Mouse (Mus musculus) forebrain, embryonic 16.5 days (tissue): ENCODE data around the gene Cdhr5. TPM values are rescaled to one million over a fixed set of nuclear protein-coding genes. Genes with fewer than 3 reads are reported as not detected.

Experiments used
- ATAC-seq: fragments of 200-750 bp; cut with Nextera tagmentation; 2 replicates; pipeline ENCODE4 v1.8.0; 2017; ENCODE audit warnings: mild to moderate bottlenecking, moderate library complexity
- H3K27ac ChIP-seq: fragments of 300-500 bp; sonication (generic); 2 replicates; pipeline ENCODE4 v1.5.1; 2014; ENCODE audit warnings: low read length, control low read depth
- H3K27me3 ChIP-seq: fragments of 300-500 bp; sonication (generic); replicated peaks from 2 replicates; pipeline ENCODE4 v1.6.1; 2014; ENCODE audit warnings: low read length; ENCODE audit not compliant: control insufficient read depth, insufficient read depth
- H3K36me3 ChIP-seq: fragments of 300-500 bp; sonication (generic); 2 replicates; pipeline ENCODE4 v1.6.1; 2014; ENCODE audit not compliant: control insufficient read depth, insufficient read depth
- H3K4me1 ChIP-seq: fragments of 300-500 bp; sonication (generic); replicated peaks from 2 replicates; pipeline ENCODE4 v1.6.1; 2014; ENCODE audit warnings: low read length; ENCODE audit not compliant: control insufficient read depth, insufficient read depth
- H3K4me2 ChIP-seq: fragments of 300-500 bp; sonication (generic); 2 replicates; pipeline ENCODE4 v1.6.1; 2014; ENCODE audit warnings: mild to moderate bottlenecking, low read length, control low read depth
- H3K4me3 ChIP-seq: fragments of 300-500 bp; sonication (generic); replicated peaks from 2 replicates; pipeline ENCODE4 v1.5.1; 2014; ENCODE audit warnings: mild to moderate bottlenecking, low read length, control low read depth
- H3K9ac ChIP-seq: fragments of 300-500 bp; sonication (generic); replicated peaks from 2 replicates; pipeline ENCODE4 v1.6.1; 2014; ENCODE audit warnings: low read depth, low read length, control low read depth
- H3K9me3 ChIP-seq: fragments of 300-500 bp; sonication (generic); 2 replicates; pipeline ENCODE4 v1.6.1; 2016; ENCODE audit warnings: low read length; ENCODE audit not compliant: control insufficient read depth
- WGBS: fragments of 180-500 bp; shearing (Covaris S2); extraction: QIAGEN DNeasy Blood & Tissue Kit; methylation state at CpG from one replicate; pipeline ENCODE4 v1.1.7; 2014; 5-methylcytosine and 5-hydroxymethylcytosine counted together
- microRNA counts: library from miRNA; unstranded; fragments of <30 nt; microRNA quantifications from one replicate; lab custom pipeline; 2016
- microRNA-seq: library from miRNA; unstranded; fragments of <30 nt; microRNA quantifications from one replicate; pipeline ENCODE4, GENCODE M21; 2017
- polyA plus RNA-seq: library from polyadenylated mRNA; unstranded; fragments of >200 nt; fragmentation: Nextera tagmentation; extraction: Ambion mirVana; gene quantifications from 2 replicates; pipeline ENCODE4 v1.2.1, GENCODE M21; 2015

The Cdhr5 gene
- polyA plus RNA-seq, 1 experiment from 2014 or later = not detected

- no peaks in the 10 kb centered on the region for H3K9me3 ChIP-seq
- 94% methylated on average over 1 of the region's 1 CpGs for WGBS
- no peak overlapping the region for H3K27ac ChIP-seq
- no peak overlapping the region for H3K4me3 ChIP-seq
- no peaks in the 10 kb centered on the region for H3K27me3 ChIP-seq
- no peak overlapping the region for H3K4me2 ChIP-seq
- no peaks in the 10 kb centered on the region for H3K36me3 ChIP-seq
- H3K4me1 ChIP-seq = peaks cover 29% of the 10 kb centered on the region
- ATAC-seq = no peak
- no peak overlapping the region for H3K9ac ChIP-seq
Observed at GRCm38 (mm10) chr7:141219558-141220099, 57.0 kb downstream of the Cdhr5 start.

MicroRNAs within 50 kb of the gene (microRNA counts, 519-probe panel; counts per million panel counts)
- 2,639 counts per million, percentile 67 among the panel's probes with 10 or more counts for microRNA mmu-miR-210 (lab: Ali Mortazavi, UCI)

Small RNAs within 50 kb of the gene (microRNA-seq; reads per million reads assigned to microRNA genes)
- gene Mir210 = 279 reads per million, percentile 67 among the genes with 10 or more reads in this experiment

Other genes with a start within 250 kb of the Cdhr5 start
- gene Gm17387, start 247.7 kb downstream of the Cdhr5 start, polyA plus RNA-seq = not detected in 2 replicates
- 45.4 and 53.0 TPM in 2 replicates for gene B4galnt4, start 215.7 kb downstream of the Cdhr5 start, polyA plus RNA-seq
- gene Pkp3, start 198.6 kb downstream of the Cdhr5 start, polyA plus RNA-seq = 0.17 TPM in 1 of 2 replicates, not detected in the other
- gene Sigirr, start 176.2 kb downstream of the Cdhr5 start, polyA plus RNA-seq = 2.1 TPM in 2 replicates
- 0.21 and 0.22 TPM in 2 replicates for gene Ano9, start 159.0 kb downstream of the Cdhr5 start, polyA plus RNA-seq
- gene Ptdss2, start 154.4 kb downstream of the Cdhr5 start, polyA plus RNA-seq = 74.9 and 78.9 TPM in 2 replicates
- 41.0 and 45.7 TPM in 2 replicates for gene Rnh1, start 103.9 kb downstream of the Cdhr5 start, polyA plus RNA-seq
- 105 and 113 TPM in 2 replicates for gene Hras, start 82.8 kb downstream of the Cdhr5 start, polyA plus RNA-seq
- 10.0 and 13.9 TPM in 2 replicates for gene Lrrc56, start 82.6 kb downstream of the Cdhr5 start, polyA plus RNA-seq
- gene Lmntd2, start 62.7 kb downstream of the Cdhr5 start, polyA plus RNA-seq = 0.76 and 1.2 TPM in 2 replicates
- gene Rassf7, start 60.9 kb downstream of the Cdhr5 start, polyA plus RNA-seq = 22.9 and 23.6 TPM in 2 replicates
- 90.2 and 96.1 TPM in 2 replicates for gene Phrf1, start 48.0 kb downstream of the Cdhr5 start, polyA plus RNA-seq
- gene Irf7, start 10.3 kb downstream of the Cdhr5 start, polyA plus RNA-seq = 0.76 and 1.9 TPM in 2 replicates
- 0.55 and 2.0 TPM in 2 replicates for gene Sct, start 2.3 kb upstream of the Cdhr5 start, polyA plus RNA-seq
- 0.47 and 0.52 TPM in 2 replicates for gene Drd4, start 15.2 kb upstream of the Cdhr5 start, polyA plus RNA-seq
- 144 and 164 TPM in 2 replicates for gene Deaf1, start 50.9 kb upstream of the Cdhr5 start, polyA plus RNA-seq
- gene Tmem80, start 51.0 kb upstream of the Cdhr5 start, polyA plus RNA-seq = 53.6 and 62.2 TPM in 2 replicates
- gene Eps8l2, start 62.1 kb upstream of the Cdhr5 start, polyA plus RNA-seq = 0.67 and 0.93 TPM in 2 replicates
- gene Taldo1, start 115.4 kb upstream of the Cdhr5 start, polyA plus RNA-seq = 342 and 375 TPM in 2 replicates
- gene Gatd1, start 137.3 kb upstream of the Cdhr5 start, polyA plus RNA-seq = 56.4 and 65.9 TPM in 2 replicates
- 52.4 and 70.3 TPM in 2 replicates for gene Cend1, start 152.7 kb upstream of the Cdhr5 start, polyA plus RNA-seq
- gene Slc25a22, start 161.1 kb upstream of the Cdhr5 start, polyA plus RNA-seq = 88.4 and 111 TPM in 2 replicates
- gene Pidd1, start 167.2 kb upstream of the Cdhr5 start, polyA plus RNA-seq = 7.9 and 9.9 TPM in 2 replicates
- 684 and 749 TPM in 2 replicates for gene Rplp2, start 170.6 kb upstream of the Cdhr5 start, polyA plus RNA-seq
- gene Pnpla2, start 178.4 kb upstream of the Cdhr5 start, polyA plus RNA-seq = 20.5 and 23.2 TPM in 2 replicates
- gene Cracr2b, start 184.3 kb upstream of the Cdhr5 start, polyA plus RNA-seq = 5.2 and 5.3 TPM in 2 replicates
- gene Cd151, start 190.6 kb upstream of the Cdhr5 start, polyA plus RNA-seq = 20.8 TPM in 2 replicates
- gene Polr2l, start 198.3 kb upstream of the Cdhr5 start, polyA plus RNA-seq = 60.7 and 61.9 TPM in 2 replicates
- 29.8 and 31.8 TPM in 2 replicates for gene Tspan4, start 198.5 kb upstream of the Cdhr5 start, polyA plus RNA-seq